Mouse (Mus musculus) frontal cortex, postnatal 14 days (tissue): ENCODE data around the gene Klhl11.

ENCODE experiments used
- DNase-seq, 2 experiments: peaks; one replicate each; pipeline ENCODE4 v3.0.0; 2022; ENCODE audit warnings: low spot score in 2 of 2

Gene Klhl11

GRCm38 (mm10) chr11:100414021-100414913, 58.3 kb downstream of the Klhl11 start, which contains the start of gene P3h4:
Gene P3h4, minus strand, starts transcription at chr11:100414836.
- peak in 1 of 2 experiments; percentile 62 for DNase-seq

- no peak for DNase-seq
Observed at GRCm38 (mm10) chr11:100413541-100413940, 59.0 kb downstream of the Klhl11 start.
